Mouse (Mus musculus) kidney, adult 2 months (tissue): ENCODE measurements around the gene Cacnb4.

ENCODE experiments used
- CTCF ChIP-seq: fragments of 200-500 bp; conservative IDR thresholded peaks from 2 replicates; pipeline ENCODE4 v1.5.1; 2011; ENCODE audit warnings: low read depth, mild to moderate bottlenecking, control low read depth, low read length, moderate library complexity, mixed read lengths; ENCODE audit not compliant: insufficient read depth, insufficient read length
- POLR2A ChIP-seq: fragments of 200-500 bp; IDR thresholded peaks from one replicate; pipeline ENCODE4 v1.6.1; 2011; ENCODE audit warnings: low read depth, low read length, control low read depth

DNA sequence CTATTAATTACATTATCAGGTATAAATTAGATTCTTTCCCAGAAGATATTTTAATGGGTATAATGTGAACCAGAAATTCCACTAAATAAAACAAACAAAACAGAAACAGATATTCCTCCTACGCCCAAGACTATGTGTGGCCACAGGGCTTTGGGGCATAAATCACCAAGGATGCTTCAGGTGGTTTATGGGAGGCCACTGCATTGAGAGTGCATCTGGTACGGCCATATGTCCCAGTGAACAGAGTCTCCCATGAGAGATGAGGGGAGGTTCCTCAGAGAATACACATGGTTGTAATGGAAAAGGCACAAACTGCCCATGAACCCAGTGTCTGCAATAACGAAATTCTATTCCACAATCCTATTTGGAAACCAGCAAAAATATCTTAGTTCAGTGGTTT lies 160.1 kb downstream of the Cacnb4 start:
- TF ChIP-seq CTCF (no peak), POLR2A (no peak)
